Mouse (Mus musculus) bone marrow, adult 2 months (tissue): ENCODE data around the gene Cxcl1. TPM values are rescaled to one million over a fixed set of nuclear protein-coding genes. Genes with fewer than 3 reads are reported as not detected.

Experiments used
- H3K27ac ChIP-seq: fragments of 200-500 bp; 2 replicates; pipeline ENCODE4 v1.5.1; 2012; ENCODE audit warnings: low read depth, mild to moderate bottlenecking, control low read depth, inconsistent platforms, low read length; ENCODE audit not compliant: control insufficient read depth, poor library complexity, insufficient read depth
- H3K4me1 ChIP-seq: fragments of 200-500 bp; 2 replicates; pipeline ENCODE4 v1.6.1; 2011; ENCODE audit warnings: low read length; ENCODE audit not compliant: control insufficient read depth, insufficient read depth
- H3K4me3 ChIP-seq: fragments of 200-500 bp; replicated peaks from 2 replicates; pipeline ENCODE3; 2011; ENCODE audit warnings: mild to moderate bottlenecking, low read depth, low read length, control low read depth; ENCODE audit not compliant: control insufficient read depth
- CTCF ChIP-seq: fragments of 200-500 bp; IDR thresholded peaks from 2 replicates; pipeline ENCODE4 v1.5.1; 2011; ENCODE audit warnings: low read length, control low read depth; ENCODE audit not compliant: control insufficient read depth, insufficient read depth
- POLR2A ChIP-seq: fragments of 200-500 bp; IDR thresholded peaks from 2 replicates; pipeline ENCODE4 v1.6.1; 2011; ENCODE audit warnings: low read depth, mild to moderate bottlenecking, control low read depth, low read length, borderline replicate concordance; ENCODE audit not compliant: control insufficient read depth
- WGBS: fragments of 180-500 bp; shearing (Covaris S2); methylation state at CpG from one replicate; pipeline ENCODE4 v1.1.7; 2018; 5-methylcytosine and 5-hydroxymethylcytosine counted together
- polyA plus RNA-seq: library from polyadenylated mRNA; stranded (reverse); fragments of >200 nt; gene quantifications from 2 replicates; pipeline ENCODE4 v1.2.4, GENCODE M21; 2011; ENCODE audit warnings: low replicate concordance; ENCODE audit not compliant: missing spikeins, insufficient read depth, insufficient read length

Gene Cxcl1
- polyA plus RNA-seq, 1 experiment, result 1.6 TPM

GRCm38 (mm10) chr5:90930971-90931851, 40.2 kb downstream of the Cxcl1 start, which contains the start of gene Mthfd2l:
TSS of gene Mthfd2l (plus strand) at chr5:90931117.
- peak; percentile 61; the same call in 1 of the 2 replicates for TF ChIP-seq CTCF
- no peak; the same call in 1 of the 2 replicates for TF ChIP-seq POLR2A

GRCm38 (mm10) chr5:90931911-90932310, 40.9 kb downstream of the Cxcl1 start:
- no peak overlapping the region for H3K27ac ChIP-seq
- 23% methylated on average over 6 of the region's 6 CpGs for WGBS
- no peak overlapping the region for H3K4me3 ChIP-seq
- TF ChIP-seq POLR2A (no peak), CTCF (no peak)
- no peaks in the 10 kb centered on the region for H3K4me1 ChIP-seq

More at GRCm38 (mm10) chr5:90930971-90931851, 40.2 kb downstream of the Cxcl1 start, which contains the start of gene Mthfd2l:
- under 1% methylated on average over 79 of the region's 79 CpGs for WGBS
- Histone ChIP-seq H3K4me3 (peak within 1 kb of the TSS; percentile 63), H3K4me1 (no peaks in the 10 kb centered on the region), H3K27ac (peak within 1 kb of the TSS; percentile 60; the same call in 1 of the 2 replicates)

GRCm38 (mm10) chr5:90936706-90937105, 45.7 kb downstream of the Cxcl1 start:
- H3K4me3 ChIP-seq, result no peak overlapping the region
- 75% methylated on average over 2 of the region's 2 CpGs for WGBS
- no peak overlapping the region for H3K27ac ChIP-seq
- TF ChIP-seq CTCF, result no peak
- no peak for TF ChIP-seq POLR2A
- no peaks in the 10 kb centered on the region for H3K4me1 ChIP-seq

Other genes with a start within 250 kb of the Cxcl1 start
- gene Cxcl5, start 131.9 kb upstream of the Cxcl1 start, polyA plus RNA-seq, result 2.7 and 5.4 TPM in 2 replicates
- gene Ppbp, start 122.7 kb upstream of the Cxcl1 start, polyA plus RNA-seq, result 311 and 487 TPM in 2 replicates
- gene Pf4, start 118.8 kb upstream of the Cxcl1 start, polyA plus RNA-seq, result 274 and 431 TPM in 2 replicates
- not detected in 2 replicates for gene Cxcl3, start 105.1 kb upstream of the Cxcl1 start, polyA plus RNA-seq
- not detected in 2 replicates for gene Cxcl15, start 96.7 kb upstream of the Cxcl1 start, polyA plus RNA-seq
- not detected in 2 replicates for gene Cxcl2, start 12.6 kb downstream of the Cxcl1 start, polyA plus RNA-seq
- gene Mthfd2l, start 39.9 kb downstream of the Cxcl1 start, polyA plus RNA-seq, result 3.4 and 4.1 TPM in 2 replicates
- not detected in 2 replicates for gene Epgn, start 136.2 kb downstream of the Cxcl1 start, polyA plus RNA-seq
- not detected in 2 replicates for gene Ereg, start 183.4 kb downstream of the Cxcl1 start, polyA plus RNA-seq
- not detected in 2 replicates for gene Areg, start 248.4 kb downstream of the Cxcl1 start, polyA plus RNA-seq